Mouse (Mus musculus) lung, postnatal 0 days (tissue): Measurements from ENCODE around the gene Slc39a10. TPM values are rescaled to one million over a fixed set of nuclear protein-coding genes. Genes with fewer than 3 reads are reported as not detected.
A peak's percentile ranks its signal among the peaks of the same experiment; 100 is the strongest.
"Not testable (repeated sequence)": the region's sequence is repeated elsewhere in the genome, so short reads cannot be mapped to it uniquely, and the experiment has no call there.

ENCODE experiments used
- ATAC-seq: fragments of 200-750 bp; cut with Nextera tagmentation; 2 replicates; pipeline ENCODE4 v1.8.0; 2017; ENCODE audit warnings: moderate library complexity
- DNase-seq: peaks from one replicate; pipeline ENCODE4 v3.0.0-alpha.2; 2016; ENCODE audit warnings: low spot score
- H3K27ac ChIP-seq: fragments of 300-500 bp; sonication (generic); 2 replicates; pipeline ENCODE4 v1.5.1; 2014; ENCODE audit warnings: antibody characterized with exemption, mild to moderate bottlenecking, low read length, mixed read lengths
- H3K27me3 ChIP-seq: fragments of 300-500 bp; sonication (generic); replicated peaks from 2 replicates; pipeline ENCODE4 v1.6.1; 2014; ENCODE audit warnings: low read length, mixed read lengths; ENCODE audit not compliant: insufficient read depth
- H3K36me3 ChIP-seq: fragments of 300-500 bp; sonication (generic); 2 replicates; pipeline ENCODE4 v1.6.1; 2014; ENCODE audit warnings: low read length, mixed read lengths; ENCODE audit not compliant: insufficient read depth
- H3K4me1 ChIP-seq: fragments of 300-500 bp; sonication (generic); 2 replicates; pipeline ENCODE4 v1.6.1; 2014; ENCODE audit warnings: antibody characterized with exemption, low read depth, low read length, mixed read lengths; ENCODE audit not compliant: insufficient read depth
- H3K4me2 ChIP-seq: fragments of 300-500 bp; sonication (generic); replicated peaks from 2 replicates; pipeline ENCODE4 v1.6.1; 2014; ENCODE audit warnings: low read depth, mild to moderate bottlenecking, low read length, moderate library complexity, mixed read lengths
- H3K4me3 ChIP-seq: fragments of 300-500 bp; sonication (generic); 2 replicates; pipeline ENCODE4 v1.5.1; 2014; ENCODE audit warnings: low read depth, low read length
- H3K9ac ChIP-seq: fragments of 300-500 bp; sonication (generic); replicated peaks from 2 replicates; pipeline ENCODE4 v1.6.1; 2014; ENCODE audit warnings: low read depth, mild to moderate bottlenecking
- H3K9me3 ChIP-seq: fragments of 300-500 bp; sonication (generic); 2 replicates; pipeline ENCODE4 v1.6.1; 2016; ENCODE audit warnings: low read length, mixed read lengths
- CTCF ChIP-seq: IDR thresholded peaks from 2 replicates; pipeline ENCODE4 v1.5.1; 2016; ENCODE audit warnings: antibody characterized with exemption, mild to moderate bottlenecking
- WGBS: fragments of 180-500 bp; shearing (Covaris S2); extraction: QIAGEN DNeasy Blood & Tissue Kit; methylation state at CpG from one replicate; pipeline ENCODE4 v1.1.7; 2014; 5-methylcytosine and 5-hydroxymethylcytosine counted together
- polyA plus RNA-seq: library from polyadenylated mRNA; unstranded; fragments of >200 nt; fragmentation: Nextera tagmentation; extraction: Ambion mirVana; gene quantifications from 2 replicates; pipeline ENCODE4 v1.2.1, GENCODE M21; 2015

Gene Slc39a10
- polyA plus RNA-seq, 1 experiment from 2014 or later = 15.9 TPM

DNA sequence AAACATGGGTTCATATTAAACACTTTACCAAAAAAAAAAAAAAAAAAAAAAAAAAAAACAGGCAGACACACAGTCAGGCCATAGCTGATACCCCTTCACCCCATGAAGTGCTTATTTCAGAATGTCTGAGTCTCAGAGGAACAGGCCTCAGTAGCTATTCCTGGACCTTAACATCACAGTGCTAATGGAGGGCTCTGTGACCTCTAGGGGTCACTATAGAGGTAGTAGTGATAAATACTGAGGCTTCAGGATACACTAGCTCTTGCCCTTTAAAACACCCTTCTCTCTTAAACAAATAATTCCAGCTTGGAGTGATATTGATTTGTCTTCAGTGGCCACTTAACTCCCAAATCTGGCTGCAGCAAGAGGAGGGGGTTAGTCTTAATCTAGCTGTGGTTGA is 123.3 kb downstream of the Slc39a10 start:
- not testable (repeated sequence) for H3K36me3 ChIP-seq, H3K4me1 ChIP-seq, ATAC-seq, H3K27ac ChIP-seq, DNase-seq, H3K9me3 ChIP-seq, H3K4me3 ChIP-seq, H3K27me3 ChIP-seq, H3K4me2 ChIP-seq, H3K9ac ChIP-seq
- TF ChIP-seq CTCF = peak; percentile 34

DNA sequence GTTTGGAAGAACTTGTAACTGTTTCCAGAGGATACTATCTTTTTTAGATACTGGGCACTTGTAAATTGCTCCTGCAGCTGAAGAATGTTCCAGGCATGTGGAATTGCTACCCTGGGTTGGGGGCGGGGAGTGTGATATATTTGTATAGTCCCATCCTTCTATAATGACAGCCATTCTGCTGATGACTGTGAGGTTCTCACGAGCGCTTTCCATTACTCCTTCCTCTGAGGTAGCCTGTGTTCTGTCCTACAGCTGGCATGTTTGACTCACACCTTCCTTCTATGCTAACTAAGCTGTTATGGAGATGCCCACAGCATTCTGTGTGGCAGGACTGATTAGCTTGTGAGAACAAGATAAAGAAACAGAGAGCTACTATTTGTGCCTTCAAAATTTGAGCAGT is 128.1 kb downstream of the Slc39a10 start:
- WGBS = 37% methylated on average over 3 of the region's 3 CpGs
- not testable (repeated sequence) for H3K4me2 ChIP-seq, H3K27ac ChIP-seq, DNase-seq, H3K36me3 ChIP-seq, H3K9ac ChIP-seq, H3K4me3 ChIP-seq, H3K27me3 ChIP-seq, ATAC-seq, H3K4me1 ChIP-seq, H3K9me3 ChIP-seq
